Mouse (Mus musculus): ENCODE data around the gene Neurl3.

DNA sequence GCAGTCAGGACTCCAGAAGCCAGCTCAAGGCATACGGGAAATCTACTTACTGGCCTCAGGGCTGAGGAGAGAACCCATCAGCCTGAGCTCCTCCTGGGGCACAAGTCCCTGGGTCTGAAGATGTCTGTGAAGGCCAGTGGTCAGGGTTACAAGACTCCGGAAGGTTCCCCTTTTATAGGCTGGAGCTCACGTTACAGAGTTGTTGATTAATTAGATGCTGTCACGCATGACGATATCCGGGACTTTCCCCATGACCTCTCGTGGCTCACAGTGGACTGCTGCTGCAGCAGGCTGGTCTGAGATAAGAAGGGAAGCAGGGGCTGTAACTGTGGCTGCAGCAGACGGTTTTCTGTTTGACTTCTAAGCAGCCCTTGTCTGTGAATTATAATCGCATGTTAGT, 1.2 kb downstream of the Neurl3 start:
- TF ChIP-seq GATA1 (IDR thresholded peaks at IDR 0.05; ENCODE audit: borderline replicate concordance, low read length) = peak; percentile 85; the same call in 1 of the 3 replicates
- TF ChIP-seq FLI1 (IDR thresholded peaks at IDR 0.05; ENCODE audit: low read length) = 0 out of 2 replicates have a peak, but pooled peaks have one; percentile 31
